Mouse (Mus musculus): ENCODE results near the gene Izumo2. TPM values are rescaled to one million over a fixed set of nuclear protein-coding genes. Genes with fewer than 3 reads are reported as not detected.

Izumo2 gene
- total and polyA plus RNA-seq, 2 experiments from 2014 or later, result not detected

GRCm38 (mm10) chr7:44709881-44710280 lies 1.3 kb downstream of the Izumo2 start:
- no peaks in the 10 kb centered on the region for H3K9me3 ChIP-seq (ENCODE audit: low read length)
- H3K4me1 ChIP-seq (ENCODE audit: insufficient read depth, low read length), result no peaks in the 10 kb centered on the region
- no peak for DNase-seq (ENCODE audit: low spot score)
- H3K27ac ChIP-seq (ENCODE audit: low read depth, low read length), result no peak overlapping the region
- 79% methylated on average over 5 of the region's 5 CpGs for WGBS
- no peak overlapping the region for H3K4me2 ChIP-seq (ENCODE audit: low read depth, low read length, poor library complexity, severe bottlenecking)
- TF ChIP-seq CTCF (IDR thresholded peaks at IDR 0.05), result no peak; the same call in 1 of the 2 replicates
- no peak overlapping the region for H3K4me3 ChIP-seq (ENCODE audit: low read depth, low read length)
- no peaks in the 10 kb centered on the region for H3K36me3 ChIP-seq (ENCODE audit: insufficient read depth, low read length)
- no peaks in the 10 kb centered on the region for H3K27me3 ChIP-seq (ENCODE audit: insufficient read depth, low read length)
- no peak overlapping the region for H3K9ac ChIP-seq (replicated peaks; ENCODE audit: low read length, poor library complexity, severe bottlenecking)
- ATAC-seq (ENCODE audit: low FRiP score), result no peak

DNA sequence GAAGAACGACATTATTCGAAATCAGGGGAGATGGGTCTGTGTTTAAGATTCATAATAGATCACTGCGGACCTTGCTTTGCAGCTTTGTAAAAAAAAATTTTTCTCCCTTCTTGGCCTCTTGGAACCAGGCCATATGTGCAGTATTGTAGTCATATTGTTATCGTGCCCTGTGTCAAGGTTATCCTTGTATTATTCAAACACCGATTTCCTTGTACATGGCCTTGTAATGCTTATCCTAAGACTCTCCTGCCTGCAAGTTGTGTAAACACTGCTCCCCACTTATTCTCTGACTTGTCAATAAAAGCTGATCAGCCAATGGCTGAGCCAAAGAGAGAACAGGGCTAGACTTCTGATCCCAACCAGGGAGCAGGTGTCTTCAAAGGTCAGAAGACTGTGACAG lies 13.5 kb downstream of the Izumo2 start:
- no peak overlapping the region for H3K4me3 ChIP-seq (ENCODE audit: low read depth, low read length)
- no peaks in the 10 kb centered on the region for H3K27me3 ChIP-seq (ENCODE audit: insufficient read depth, low read length)
- no peaks in the 10 kb centered on the region for H3K9me3 ChIP-seq (ENCODE audit: low read length)
- no peaks in the 10 kb centered on the region for H3K36me3 ChIP-seq (ENCODE audit: insufficient read depth, low read length)
- H3K4me1 ChIP-seq (ENCODE audit: insufficient read depth, low read length), result no peaks in the 10 kb centered on the region
- ATAC-seq (ENCODE audit: low FRiP score) (no peak), DNase-seq (ENCODE audit: low spot score) (no peak)
- H3K9ac ChIP-seq (replicated peaks; ENCODE audit: low read length, poor library complexity, severe bottlenecking), result no peak overlapping the region
- 83% methylated on average over 5 of the region's 5 CpGs for WGBS
- H3K27ac ChIP-seq (ENCODE audit: low read depth, low read length), result no peak overlapping the region
- no peak overlapping the region for H3K4me2 ChIP-seq (ENCODE audit: low read depth, low read length, poor library complexity, severe bottlenecking)
- TF ChIP-seq CTCF (IDR thresholded peaks at IDR 0.05), result no peak

DNA sequence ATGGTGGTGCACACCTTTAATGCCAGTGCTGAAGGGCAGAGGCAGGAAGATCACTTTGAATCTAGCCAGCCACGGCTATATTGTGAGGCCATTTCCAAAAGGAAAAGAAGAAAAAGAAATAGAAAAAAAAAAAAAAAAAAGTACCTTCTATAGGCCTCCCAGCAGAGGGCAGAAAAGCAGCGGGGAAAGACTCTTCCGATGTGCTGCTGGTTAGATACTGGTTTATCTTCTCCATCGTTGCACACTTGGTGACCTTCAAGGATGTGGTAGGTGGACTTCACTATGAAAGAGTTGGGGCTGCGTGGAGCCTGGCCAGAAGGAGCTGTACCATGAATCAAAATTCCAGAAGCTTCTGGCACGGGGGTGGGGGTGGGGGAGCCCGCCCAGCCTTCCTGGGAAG lies 15.8 kb downstream of the Izumo2 start:
- peak; percentile 69 for TF ChIP-seq CTCF (IDR thresholded peaks at IDR 0.05)
- DNase-seq (ENCODE audit: low spot score), result peak; percentile 56
- Histone ChIP-seq H3K4me3 (ENCODE audit: low read depth, low read length) (no peak overlapping the region), H3K4me1 (ENCODE audit: insufficient read depth, low read length) (no peaks in the 10 kb centered on the region), H3K36me3 (ENCODE audit: insufficient read depth, low read length) (no peaks in the 10 kb centered on the region), H3K4me2 (ENCODE audit: low read depth, low read length, poor library complexity, severe bottlenecking) (no peak overlapping the region), H3K9ac (replicated peaks; ENCODE audit: low read length, poor library complexity, severe bottlenecking) (no peak overlapping the region; the same call in 1 of the 2 replicates), H3K9me3 (ENCODE audit: low read length) (no peaks in the 10 kb centered on the region), H3K27ac (ENCODE audit: low read depth, low read length) (no peak overlapping the region), H3K27me3 (ENCODE audit: insufficient read depth, low read length) (no peaks in the 10 kb centered on the region)
- ATAC-seq (ENCODE audit: low FRiP score), result no peak
- 13% methylated on average over 7 of the region's 7 CpGs for WGBS

DNA sequence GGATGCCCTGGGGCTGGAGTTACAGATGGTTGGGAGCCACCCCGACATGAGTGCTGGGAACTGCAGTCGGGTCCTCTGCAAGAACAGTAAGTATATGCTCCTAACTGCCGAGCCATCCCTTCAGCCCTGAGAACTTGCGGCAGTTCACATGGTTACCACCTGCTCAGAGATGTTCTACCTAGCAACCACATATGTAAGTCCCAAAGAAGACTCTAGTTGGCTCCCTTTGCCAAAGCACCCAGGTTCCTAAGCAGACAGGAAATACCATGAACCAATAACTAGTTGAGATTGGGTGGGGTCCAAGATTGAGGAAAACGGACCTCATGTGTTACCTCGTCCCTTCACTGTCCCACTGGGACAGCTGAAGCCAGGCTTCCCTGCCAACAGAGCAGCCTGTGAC lies 17.8 kb downstream of the Izumo2 start:
- peak; percentile 32 for DNase-seq (ENCODE audit: low spot score)
- Histone ChIP-seq H3K4me2 (ENCODE audit: low read depth, low read length, poor library complexity, severe bottlenecking) (no peak overlapping the region), H3K27ac (ENCODE audit: low read depth, low read length) (no peak overlapping the region), H3K27me3 (ENCODE audit: insufficient read depth, low read length) (no peaks in the 10 kb centered on the region), H3K4me1 (ENCODE audit: insufficient read depth, low read length) (no peaks in the 10 kb centered on the region), H3K36me3 (ENCODE audit: insufficient read depth, low read length) (no peaks in the 10 kb centered on the region), H3K9ac (replicated peaks; ENCODE audit: low read length, poor library complexity, severe bottlenecking) (no peak overlapping the region), H3K9me3 (ENCODE audit: low read length) (no peaks in the 10 kb centered on the region), H3K4me3 (ENCODE audit: low read depth, low read length) (no peak overlapping the region)
- TF ChIP-seq CTCF (IDR thresholded peaks at IDR 0.05), result no peak
- no peak for ATAC-seq (ENCODE audit: low FRiP score)
- 80% methylated on average over 6 of the region's 6 CpGs for WGBS

DNA sequence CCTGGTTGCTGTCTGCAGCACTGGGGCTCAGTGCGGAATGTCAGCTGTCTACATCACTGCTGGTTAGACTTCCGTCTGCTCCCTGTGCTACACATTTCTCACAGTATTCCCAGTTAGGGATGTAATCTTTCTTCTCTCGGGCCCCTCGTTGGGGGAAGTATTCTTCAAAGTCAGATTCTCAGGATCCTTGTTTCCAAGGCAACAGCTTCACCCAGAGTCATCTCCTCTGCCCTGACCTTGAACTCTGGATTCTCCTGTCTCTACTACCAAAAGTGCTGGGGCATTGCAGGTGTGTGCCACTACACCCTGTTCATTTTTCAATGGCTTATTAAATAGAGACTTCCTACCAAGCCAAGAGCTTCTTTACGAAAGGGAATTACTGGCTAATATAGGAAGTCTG lies 18.6 kb downstream of the Izumo2 start:
- H3K4me3 ChIP-seq (ENCODE audit: low read depth, low read length), result no peak overlapping the region
- no peak for TF ChIP-seq CTCF (IDR thresholded peaks at IDR 0.05)
- no peak overlapping the region for H3K9ac ChIP-seq (replicated peaks; ENCODE audit: low read length, poor library complexity, severe bottlenecking)
- ATAC-seq (ENCODE audit: low FRiP score) (no peak), DNase-seq (ENCODE audit: low spot score) (no peak)
- H3K36me3 ChIP-seq (ENCODE audit: insufficient read depth, low read length), result peaks cover 2% of the 10 kb centered on the region; the same call in 1 of the 2 replicates
- H3K27ac ChIP-seq (ENCODE audit: low read depth, low read length), result no peak overlapping the region
- no peaks in the 10 kb centered on the region for H3K4me1 ChIP-seq (ENCODE audit: insufficient read depth, low read length)
- no peaks in the 10 kb centered on the region for H3K9me3 ChIP-seq (ENCODE audit: low read length)
- WGBS, result 61% methylated on average over 5 of the region's 5 CpGs
- no peak overlapping the region for H3K4me2 ChIP-seq (ENCODE audit: low read depth, low read length, poor library complexity, severe bottlenecking)
- H3K27me3 ChIP-seq (ENCODE audit: insufficient read depth, low read length), result no peaks in the 10 kb centered on the region

DNA sequence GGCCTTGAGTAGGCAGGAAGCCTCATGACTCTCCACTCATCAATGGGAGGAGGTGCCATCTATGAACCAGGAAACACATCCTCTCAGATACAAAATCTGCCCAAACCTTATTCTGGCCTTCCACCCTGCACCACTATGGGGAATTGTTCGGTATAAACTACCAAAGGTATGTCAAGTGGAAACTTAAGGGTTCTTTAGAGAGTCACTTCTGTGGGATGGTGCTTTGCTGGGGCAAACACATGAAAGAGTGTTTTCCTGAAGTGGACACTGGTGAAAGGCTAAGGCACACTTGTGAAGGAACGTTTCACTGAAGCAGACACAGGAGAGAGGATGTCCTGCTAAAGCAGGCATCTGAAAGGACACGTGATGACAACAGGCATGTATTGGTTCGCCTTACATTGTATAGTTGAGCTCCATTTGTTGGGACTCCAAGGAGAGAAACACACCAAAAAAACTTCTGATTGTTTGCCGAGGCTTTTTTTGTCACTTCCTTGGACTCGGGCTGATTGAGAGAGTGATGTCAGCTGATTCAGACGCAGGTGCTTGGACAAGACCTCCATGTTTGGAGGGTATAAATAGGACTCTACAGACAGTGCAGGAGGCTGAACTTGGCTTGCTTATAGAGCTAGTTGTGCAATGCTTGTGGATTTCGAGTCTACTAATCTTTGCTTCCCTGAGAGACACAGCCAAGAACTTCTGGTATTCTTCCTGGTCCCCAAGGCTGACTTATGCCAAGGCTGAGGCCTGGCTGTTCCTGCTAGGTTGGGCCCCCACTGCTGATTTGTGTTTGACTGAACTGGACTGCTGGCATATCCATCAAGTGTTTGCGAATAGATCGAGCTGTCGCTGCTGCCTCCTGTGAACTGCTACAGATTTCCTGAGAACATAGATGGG lies 19.8 kb downstream of the Izumo2 start:
- no peaks in the 10 kb centered on the region for H3K9me3 ChIP-seq (ENCODE audit: low read length)
- H3K4me3 ChIP-seq (ENCODE audit: low read depth, low read length), result no peak overlapping the region
- no peaks in the 10 kb centered on the region for H3K27me3 ChIP-seq (ENCODE audit: insufficient read depth, low read length)
- no peaks in the 10 kb centered on the region for H3K4me1 ChIP-seq (ENCODE audit: insufficient read depth, low read length)
- peaks cover 14% of the 10 kb centered on the region; the same call in 1 of the 2 replicates for H3K36me3 ChIP-seq (ENCODE audit: insufficient read depth, low read length)
- H3K9ac ChIP-seq (replicated peaks; ENCODE audit: low read length, poor library complexity, severe bottlenecking), result no peak overlapping the region
- no peak overlapping the region for H3K27ac ChIP-seq (ENCODE audit: low read depth, low read length)
- H3K4me2 ChIP-seq (ENCODE audit: low read depth, low read length, poor library complexity, severe bottlenecking), result no peak overlapping the region
- 87% methylated on average over 11 of the region's 11 CpGs for WGBS
- ATAC-seq (ENCODE audit: low FRiP score) (no peak), DNase-seq (ENCODE audit: low spot score) (no peak)
- no peak for TF ChIP-seq CTCF (IDR thresholded peaks at IDR 0.05)

Data from midbrain, postnatal 0 days (tissue).